Mouse (Mus musculus) hematopoietic stem cell, adult 5-6 weeks (primary cell): ENCODE results near the gene C2cd3. TPM values are rescaled to one million over a fixed set of nuclear protein-coding genes. Genes with fewer than 3 reads are reported as not detected.
A peak's percentile ranks its signal among the peaks of the same experiment; 100 is the strongest.

Source experiments
- ATAC-seq, 2 experiments: fragments of 125-278 bp in 1 of 2; replicated peaks in 1 of 2; 2 replicates each; pipeline ENCODE4 v1.8.0; 2016 to 2017; ENCODE audit warnings: inconsistent platforms in 2 of 2, mild to moderate bottlenecking in 2 of 2, moderate number of reproducible peaks in 2 of 2, low read depth in 1 of 2, moderate TSS enrichment in 1 of 2; ENCODE audit not compliant: low FRiP score in 2 of 2, poor library complexity in 2 of 2, severe bottlenecking in 2 of 2, insufficient read depth in 1 of 2, low TSS enrichment in 1 of 2
- total RNA-seq: library from RNA; stranded (forward); fragments of 172-1452, 232-1000 nt; gene quantifications from 2 replicates; pipeline ENCODE4 v1.2.3, GENCODE M21; 2017

C2cd3 gene
- total RNA-seq, result 35.1 and 36.7 TPM in 2 replicates

DNA sequence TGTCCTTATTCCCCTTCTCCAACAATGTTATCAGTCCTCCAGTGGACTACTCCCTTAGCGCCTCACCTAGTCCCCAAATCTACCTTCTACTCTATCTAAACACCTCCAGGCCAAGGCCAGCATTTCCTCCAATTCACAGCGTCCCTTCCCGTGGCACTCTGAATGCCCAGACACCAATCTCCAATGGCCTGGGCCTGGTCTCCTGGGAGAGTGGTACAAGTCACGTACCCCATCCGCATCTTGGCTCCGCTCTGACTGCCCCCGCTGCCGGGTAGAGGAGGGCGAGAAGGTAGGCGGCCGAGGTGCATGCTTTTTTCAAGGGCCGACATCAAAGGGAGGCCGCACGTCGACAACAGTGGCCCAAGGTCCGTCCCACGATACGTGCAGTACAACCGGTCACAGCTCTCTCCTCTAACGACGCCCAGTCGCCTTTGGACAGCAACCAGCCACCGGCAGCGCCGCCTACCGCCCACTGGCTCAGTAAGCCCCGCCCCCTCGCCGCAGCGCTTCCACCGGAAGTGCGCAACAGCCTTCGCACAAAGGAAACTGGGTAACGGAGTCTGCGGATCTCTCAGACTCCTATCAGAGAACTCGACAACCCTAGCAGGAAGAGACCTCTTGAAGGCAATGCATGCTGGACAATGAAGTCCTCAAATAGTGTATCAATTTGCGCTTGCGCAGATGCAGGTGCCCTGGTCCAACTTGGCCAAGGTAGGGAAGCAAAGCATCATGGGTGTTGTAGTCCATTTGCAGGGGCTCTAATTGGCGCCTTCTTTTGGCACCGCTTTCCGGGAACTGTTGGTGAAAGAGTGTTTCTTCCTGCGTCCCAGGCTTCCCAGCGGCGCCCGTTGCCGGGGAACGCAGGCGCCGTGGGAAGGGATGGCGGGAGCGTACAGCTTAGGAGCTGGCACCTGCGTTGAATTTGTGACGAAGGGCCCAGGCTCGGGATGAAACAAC lies at the start of gene C2cd3, which contains the start of gene Ppme1:
TSS of gene C2cd3 (plus strand) at position 739 of the 957 bp plus-strand sequence.
TSS of gene Ppme1 (minus strand) at position 813 of the 957 bp plus-strand sequence.
- ATAC-seq, result peak; percentile 97 to 98

DNA sequence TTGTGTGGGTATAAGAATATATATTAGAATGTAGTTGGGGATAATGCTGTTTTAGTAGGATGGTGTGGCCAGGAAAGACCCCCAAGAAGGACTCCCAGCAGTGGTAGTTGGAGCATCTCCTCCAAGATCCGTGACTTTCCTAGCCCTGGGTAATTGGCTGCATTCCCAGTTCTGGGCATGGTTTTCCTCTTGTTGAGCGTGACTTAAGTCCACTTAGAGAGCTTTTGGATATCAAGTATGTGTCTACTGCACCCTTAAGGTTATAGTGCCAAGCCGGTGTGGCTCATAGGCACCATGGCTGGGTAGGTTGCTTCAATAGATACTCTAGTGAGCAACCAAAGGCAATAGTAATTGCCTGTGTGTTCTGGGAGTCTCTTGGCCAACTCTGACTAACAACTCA lies 48.3 kb upstream of the C2cd3 start:
- no peak for ATAC-seq

DNA sequence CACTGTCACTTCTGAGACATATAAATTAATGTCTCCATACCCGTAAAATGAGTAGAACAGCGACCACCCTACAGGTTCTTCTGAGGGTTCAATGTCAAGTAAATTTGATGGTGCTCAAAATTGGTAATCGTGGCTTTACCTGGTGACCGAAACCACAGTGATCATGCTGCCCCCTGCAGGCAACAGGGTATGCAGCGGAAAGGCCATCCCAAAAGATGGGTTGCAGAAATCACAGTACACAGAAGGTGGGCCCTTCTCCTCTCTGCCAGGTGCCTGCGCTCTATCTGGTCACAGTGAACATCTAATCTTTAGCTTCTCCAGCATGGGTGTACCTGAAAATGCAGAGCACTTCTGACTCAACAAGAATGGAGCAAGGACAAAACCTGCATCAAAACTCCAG lies 46.6 kb upstream of the C2cd3 start:
- no peak for ATAC-seq

DNA sequence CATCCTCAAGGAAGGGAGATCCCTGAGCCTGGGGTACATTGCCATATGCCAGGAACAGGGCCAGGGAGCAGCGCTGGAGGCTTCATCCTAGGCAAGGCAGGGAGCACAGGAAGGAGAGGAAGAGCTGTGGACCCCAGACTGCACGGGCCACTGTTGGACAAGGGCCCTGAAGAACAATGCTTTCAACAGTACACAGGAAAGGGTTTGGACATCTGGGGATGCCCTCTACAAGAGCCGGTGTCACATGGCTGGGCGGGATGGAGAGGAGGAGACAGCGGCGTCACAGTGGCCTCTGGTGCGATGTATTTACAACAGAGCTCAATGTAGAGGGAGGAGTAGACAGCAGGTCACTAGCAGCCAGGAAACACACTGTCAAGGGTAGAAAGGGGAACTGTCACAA lies 44.5 kb upstream of the C2cd3 start:
- no peak for ATAC-seq

DNA sequence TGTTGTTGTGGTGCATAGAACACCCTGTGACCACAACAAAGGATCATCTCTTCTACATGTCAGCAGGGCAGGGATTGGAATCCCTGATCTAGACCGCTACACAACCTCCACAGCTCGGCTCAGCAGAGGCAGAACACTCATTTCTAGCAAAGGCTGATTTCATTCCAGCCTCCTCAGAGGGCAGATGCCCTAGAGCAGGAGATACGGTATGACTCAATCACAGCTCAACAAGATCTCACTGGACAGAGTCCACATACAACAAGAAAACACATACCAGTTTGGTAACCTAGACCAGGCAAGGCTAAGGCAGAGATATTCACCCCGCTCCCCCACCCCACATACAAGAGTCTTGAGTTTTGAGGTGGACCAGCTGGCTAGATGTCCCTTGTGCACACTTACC lies 43.4 kb upstream of the C2cd3 start:
- no peak for ATAC-seq

DNA sequence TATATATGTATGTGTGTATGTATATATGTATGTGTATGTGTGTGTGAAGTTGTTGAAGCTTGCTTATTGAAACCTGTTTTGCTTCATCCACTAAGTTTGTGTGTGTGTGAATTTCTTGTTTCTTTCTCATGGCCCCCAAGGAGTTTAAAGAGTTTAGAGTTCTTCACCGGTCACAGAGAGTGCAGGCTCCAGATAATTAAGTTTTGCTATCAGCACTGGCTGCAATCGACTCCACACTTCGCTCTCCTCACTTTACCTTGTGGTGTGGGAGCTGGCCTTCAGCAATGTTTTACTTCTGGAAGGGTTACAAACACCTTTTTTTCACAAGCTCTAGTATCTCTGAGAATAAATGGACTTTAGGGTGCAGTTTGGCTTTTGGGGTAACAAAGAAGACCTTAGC lies 40.8 kb upstream of the C2cd3 start:
- ATAC-seq, result no peak

DNA sequence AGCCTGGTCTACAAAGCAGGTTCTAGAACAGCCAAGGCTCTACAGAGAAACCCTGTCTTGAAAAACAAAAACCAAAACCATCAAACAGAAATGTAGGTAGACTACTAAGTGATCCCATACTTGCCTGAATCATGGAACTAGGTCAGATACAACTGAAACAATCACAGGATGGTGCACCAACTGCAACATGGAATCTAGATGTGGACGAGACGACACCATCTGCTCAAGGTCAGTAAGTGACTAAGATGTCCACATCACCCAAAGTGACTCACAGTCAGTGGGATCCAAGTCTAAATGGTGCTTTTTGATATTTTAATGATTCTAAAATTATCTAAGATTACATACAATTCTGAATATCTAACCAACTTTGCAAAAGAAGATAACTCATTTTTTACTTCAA lies 36.1 kb upstream of the C2cd3 start:
- ATAC-seq, result no peak

DNA sequence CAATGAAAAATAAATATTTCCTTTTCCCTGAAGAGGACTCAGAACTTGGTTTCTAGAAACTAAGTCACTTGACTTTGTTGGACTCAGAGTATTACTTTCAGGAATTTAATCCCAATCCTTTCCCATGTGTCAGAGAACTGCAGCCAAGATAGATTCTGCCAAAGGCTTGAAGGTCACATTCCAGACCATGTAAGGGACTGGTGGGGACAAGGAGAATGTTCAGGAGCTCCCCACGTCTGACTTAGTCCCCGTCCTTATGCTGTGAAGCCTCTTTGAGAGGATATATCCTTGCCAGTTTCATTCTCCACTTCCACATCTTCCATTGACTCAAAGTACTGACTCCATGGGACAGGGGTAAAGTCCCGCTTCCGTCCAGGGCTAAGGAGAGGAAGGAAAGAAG lies 17.0 kb upstream of the C2cd3 start:
- ATAC-seq, result no peak

DNA sequence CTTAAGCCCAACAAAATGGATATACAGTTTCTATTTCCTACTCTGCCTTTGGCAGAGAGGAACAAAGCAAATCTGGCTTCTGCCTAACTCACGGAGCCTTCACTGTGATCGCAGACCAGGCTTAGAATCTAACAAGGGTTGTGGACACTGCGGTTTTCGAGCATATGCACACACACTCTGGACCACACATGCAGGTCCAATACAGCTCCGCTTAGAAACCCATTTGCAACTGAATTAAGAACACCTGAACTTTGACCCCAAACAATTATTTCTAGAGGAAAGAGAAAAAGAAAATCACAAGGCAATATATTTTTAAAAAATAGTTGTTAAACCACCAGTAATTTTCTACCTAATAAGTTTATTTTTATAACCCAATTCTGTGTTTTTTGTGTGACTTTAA lies 15.7 kb upstream of the C2cd3 start:
- no peak for ATAC-seq

DNA sequence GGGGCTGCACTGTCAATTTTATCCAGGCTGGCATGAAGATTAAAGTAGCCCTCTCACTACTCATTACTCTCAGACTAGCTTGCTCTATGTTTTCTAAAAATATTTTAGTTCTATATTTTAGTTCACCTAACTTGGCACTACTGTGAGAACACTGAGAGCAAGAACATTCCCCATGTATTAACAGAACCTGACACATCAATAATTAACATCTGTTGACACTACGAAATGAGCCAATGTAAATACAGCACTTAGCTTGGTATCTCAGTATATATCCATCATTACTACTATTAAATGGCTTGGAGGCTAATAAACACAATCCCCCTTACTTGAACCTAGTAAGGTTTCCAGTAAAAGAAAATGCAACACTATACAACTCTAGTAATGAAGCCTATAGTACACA lies 15.3 kb upstream of the C2cd3 start:
- ATAC-seq, result no peak

DNA sequence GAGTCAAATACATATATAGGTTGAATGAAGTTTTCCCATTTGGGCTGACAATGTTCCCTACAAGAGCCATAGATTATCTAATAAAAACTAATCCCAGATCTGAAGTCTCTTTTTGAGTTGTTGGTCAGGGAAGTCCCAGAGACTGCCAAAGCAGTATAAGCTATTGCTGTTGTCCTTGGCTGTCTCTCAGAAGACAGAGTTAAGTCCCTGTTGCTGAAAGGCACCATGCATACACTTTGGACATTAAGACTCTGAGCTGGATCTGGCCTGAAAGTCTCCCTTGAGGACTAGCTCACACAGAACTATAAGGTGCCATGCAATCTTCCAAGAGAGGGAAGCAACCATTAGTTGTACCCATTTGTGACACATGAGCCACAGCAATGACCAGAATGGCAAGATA lies 14.2 kb upstream of the C2cd3 start:
- no peak for ATAC-seq

DNA sequence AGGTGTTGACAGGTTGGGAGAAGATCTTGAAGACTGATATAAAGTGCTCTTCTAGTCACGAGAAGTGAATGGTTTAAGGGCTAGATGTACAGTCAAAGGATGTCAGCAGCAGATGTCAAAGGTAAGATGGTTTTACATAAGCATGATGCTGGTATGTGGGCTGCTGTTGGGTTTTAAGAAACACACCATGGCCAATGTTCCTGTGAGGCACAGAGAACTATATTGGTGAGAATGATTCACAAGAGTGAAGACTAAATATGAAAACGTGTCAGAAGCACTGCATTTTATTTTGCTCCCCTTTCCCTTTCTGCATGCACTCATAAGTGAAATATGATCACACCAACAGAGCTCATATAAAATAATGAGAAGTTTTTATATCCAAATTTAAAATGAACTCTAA lies 8.9 kb upstream of the C2cd3 start:
- no peak for ATAC-seq

DNA sequence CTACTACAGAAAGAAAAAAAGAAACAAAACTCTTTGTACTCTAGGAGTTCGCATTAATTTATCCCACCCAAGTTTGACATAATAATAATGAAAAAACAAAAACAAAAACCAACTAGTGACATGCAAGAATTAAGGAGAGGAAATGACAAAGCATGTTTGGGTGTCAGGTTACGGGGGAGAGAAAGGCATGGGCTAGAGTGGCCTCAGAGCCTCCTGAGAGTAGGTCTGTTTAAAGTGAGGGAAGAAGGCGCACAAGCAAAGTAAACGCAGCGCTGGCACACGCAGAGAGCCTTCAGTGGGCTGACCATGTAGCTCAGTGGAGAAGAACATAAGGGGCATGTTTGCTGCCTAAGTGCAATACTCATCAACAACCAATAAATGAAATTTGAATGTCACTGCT lies 7.1 kb upstream of the C2cd3 start:
- peak; percentile 81 to 86 for ATAC-seq

DNA sequence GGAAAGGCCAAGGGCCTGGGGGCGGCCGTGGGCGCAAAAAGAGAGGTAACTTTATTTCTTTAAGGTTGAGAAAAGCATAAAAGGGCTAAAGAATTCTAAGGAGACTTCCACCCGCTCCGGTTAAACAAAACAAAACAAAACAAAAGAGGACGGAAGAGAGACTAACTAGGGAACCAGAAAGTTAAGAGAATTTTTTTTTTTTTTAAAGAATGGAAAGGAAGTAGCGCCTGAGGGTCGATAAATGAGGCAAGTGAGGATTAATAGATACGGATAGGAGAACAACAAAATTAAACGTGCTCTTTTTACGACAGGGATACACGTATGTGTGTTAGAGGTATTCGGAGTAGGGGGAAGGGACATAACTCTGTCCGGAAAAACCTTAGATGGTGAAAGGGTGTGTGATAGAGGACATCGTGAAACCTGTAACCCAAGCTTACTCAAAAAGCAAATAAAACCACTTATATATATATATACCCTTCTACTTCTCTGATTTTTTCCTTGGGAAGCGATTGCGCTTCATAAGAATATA lies 483 bp downstream of the C2cd3 start:
- ATAC-seq, result no peak

DNA sequence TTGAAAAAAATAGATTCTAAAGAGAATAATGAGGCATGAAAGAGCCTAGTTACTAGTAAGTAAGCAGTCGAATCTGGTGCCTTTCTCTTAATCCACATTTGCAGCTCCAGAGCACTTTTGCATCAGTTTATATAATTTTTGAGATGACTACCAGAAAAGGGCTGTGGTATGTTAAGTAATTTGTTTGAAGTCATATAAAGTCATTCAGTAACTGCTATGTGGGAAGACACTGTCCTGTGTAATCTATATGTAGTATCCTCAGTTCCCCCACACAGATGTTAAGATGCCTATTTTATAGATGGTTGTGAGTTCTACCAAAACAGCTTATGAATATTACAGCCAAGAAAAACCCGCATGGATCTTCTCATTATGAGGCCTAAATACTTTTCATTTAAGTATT lies 6.2 kb downstream of the C2cd3 start:
- no peak for ATAC-seq

DNA sequence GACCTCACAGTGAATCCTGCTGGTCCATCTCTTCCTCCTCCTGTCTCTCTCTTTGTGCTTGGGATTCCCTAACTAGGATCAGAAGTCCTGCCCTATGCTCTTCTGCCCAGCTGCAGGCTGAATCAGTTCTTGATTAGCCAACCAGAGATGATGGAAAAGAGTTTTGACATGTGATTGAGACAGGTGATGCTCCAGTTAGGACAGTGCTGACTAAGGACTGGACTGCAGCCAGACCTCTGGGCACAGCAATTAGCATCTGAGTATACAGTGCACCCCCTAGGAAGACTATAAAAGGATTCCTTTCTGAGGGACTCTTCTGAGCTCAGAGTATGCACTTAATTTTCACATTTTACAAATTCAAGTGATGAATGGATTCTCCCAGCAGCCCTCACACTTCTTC lies 9.1 kb downstream of the C2cd3 start:
- no peak for ATAC-seq

DNA sequence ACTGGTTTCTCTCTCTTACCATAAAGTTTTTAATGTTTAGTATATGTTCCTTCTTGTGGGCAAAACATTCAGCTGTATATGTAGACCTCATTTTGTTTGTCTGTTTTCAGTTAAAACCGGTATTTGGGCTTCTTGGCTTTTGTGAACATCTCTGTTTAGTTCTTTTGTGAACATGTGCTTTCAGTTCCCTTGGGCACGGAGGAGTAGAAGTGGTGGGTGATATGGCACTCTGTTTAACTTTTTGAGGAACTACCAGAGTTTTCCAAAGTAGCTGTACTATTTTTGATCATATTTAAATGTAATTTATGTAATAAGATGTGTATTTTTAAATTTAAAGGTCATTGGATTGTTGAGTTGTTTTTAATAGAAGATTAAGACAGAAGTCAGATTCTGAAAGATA lies 11.2 kb downstream of the C2cd3 start:
- ATAC-seq, result no peak

DNA sequence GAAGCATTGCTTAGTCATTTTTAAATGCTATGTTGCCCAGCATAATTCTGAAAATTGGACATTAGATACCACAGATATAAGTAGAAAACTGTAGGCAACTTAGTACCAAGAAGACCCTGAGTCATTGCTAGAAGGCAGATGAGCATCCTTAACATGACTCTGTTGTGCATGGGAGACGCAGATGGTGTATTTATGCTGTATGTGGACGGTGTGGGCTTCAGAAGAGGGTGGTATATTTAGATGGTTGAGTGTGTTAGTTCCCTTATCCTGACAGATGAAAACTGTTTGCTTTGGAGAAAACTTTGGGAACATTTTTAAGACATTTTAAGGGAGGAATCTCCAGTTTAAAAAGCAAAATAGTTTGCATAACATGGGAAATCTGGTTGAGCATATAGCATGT lies 16.1 kb downstream of the C2cd3 start:
- no peak for ATAC-seq

DNA sequence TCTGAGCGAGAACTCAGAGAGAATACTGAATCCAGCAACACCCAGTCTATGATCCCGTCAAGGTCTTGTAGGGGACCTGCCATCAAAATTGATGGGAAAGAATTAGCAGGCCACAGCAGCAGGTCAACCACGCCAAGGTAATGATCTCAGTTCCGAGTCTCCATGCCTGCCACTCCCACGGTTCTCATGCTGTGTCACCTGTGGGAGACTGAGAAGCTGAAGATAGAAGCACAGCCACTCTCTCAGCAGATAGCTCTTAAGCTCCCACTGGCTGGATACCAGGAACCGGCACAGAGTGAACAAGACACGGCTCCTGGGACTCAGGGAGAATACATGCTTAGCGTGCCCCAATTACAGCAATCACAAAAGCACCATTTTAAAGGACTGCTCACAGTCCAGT lies 18.1 kb downstream of the C2cd3 start:
- no peak for ATAC-seq
